Mouse (Mus musculus): Measurements from ENCODE around the gene Tm4sf20. TPM values are rescaled to one million over a fixed set of nuclear protein-coding genes. Genes with fewer than 3 reads are reported as not detected.

Tm4sf20 gene
- total RNA-seq, 2 experiments from 2014 or later = not detected

GRCm38 (mm10) chr1:82785546-82785945, 17.3 kb upstream of the Tm4sf20 start:
- intact Hi-C loops (cut with DNase I) = loop anchor here (5.0 kb wide), 2 partner anchors 187 to 932 kb away; no protein-coding TSS in a partner anchor
- no peak for DNase-seq (ENCODE audit: low spot score in 2 of 2)

- intact Hi-C loops (cut with DNase I) = no loop called here
Observed at GRCm38 (mm10) chr1:82783559-82783958, 15.3 kb upstream of the Tm4sf20 start.

GRCm38 (mm10) chr1:82779388-82779966, 11.2 kb upstream of the Tm4sf20 start:
- no peak for DNase-seq (ENCODE audit: low spot score in 2 of 2)
- intact Hi-C loops (cut with DNase I) = loop anchor here (10.0 kb wide), 1 partner anchor 225 kb away; no protein-coding TSS in a partner anchor

More at GRCm38 (mm10) chr1:82783559-82783958, 15.3 kb upstream of the Tm4sf20 start:
- DNase-seq (ENCODE audit: low spot score in 2 of 2) = no peak

GRCm38 (mm10) chr1:82775293-82775692, 7.0 kb upstream of the Tm4sf20 start:
- intact Hi-C loops (cut with DNase I) = loop anchor here (10.0 kb wide), 1 partner anchor 220 kb away; no protein-coding TSS in a partner anchor
- DNase-seq (ENCODE audit: low spot score in 2 of 2) = peak in 1 of 2 experiments; percentile 53

GRCm38 (mm10) chr1:82773208-82773607, 4.9 kb upstream of the Tm4sf20 start:
- DNase-seq (ENCODE audit: low spot score in 2 of 2) = no peak
- intact Hi-C loops (cut with DNase I) = loop anchor here (10.0 kb wide), 1 partner anchor 218 kb away; no protein-coding TSS in a partner anchor

GRCm38 (mm10) chr1:82772428-82772827, 4.2 kb upstream of the Tm4sf20 start:
- no peak for DNase-seq (ENCODE audit: low spot score in 2 of 2)
- intact Hi-C loops (cut with DNase I) = loop anchor here (10.0 kb wide), 1 partner anchor 218 kb away; no protein-coding TSS in a partner anchor

- no peak for DNase-seq (ENCODE audit: low spot score in 2 of 2)
Observed at GRCm38 (mm10) chr1:82771022-82771586, 2.8 kb upstream of the Tm4sf20 start, which contains the start of gene Gm47791. Gene Gm47791, minus strand, starts transcription at chr1:82771243.

GRCm38 (mm10) chr1:82766641-82767040, 1.6 kb downstream of the Tm4sf20 start:
- intact Hi-C loops (cut with DNase I) = no loop called here
- DNase-seq (ENCODE audit: low spot score in 2 of 2) = no peak

More at GRCm38 (mm10) chr1:82771022-82771586, 2.8 kb upstream of the Tm4sf20 start, which contains the start of gene Gm47791:
- intact Hi-C loops (cut with DNase I) = loop anchor here (10.0 kb wide), 1 partner anchor 216 kb away; no protein-coding TSS in a partner anchor

- DNase-seq (ENCODE audit: low spot score in 2 of 2) = no peak
- intact Hi-C loops (cut with DNase I) = no loop called here
Observed at GRCm38 (mm10) chr1:82766227-82766626, 2.0 kb downstream of the Tm4sf20 start.

GRCm38 (mm10) chr1:82762274-82762673, 6.0 kb downstream of the Tm4sf20 start:
- intact Hi-C loops (cut with DNase I) = no loop called here
- DNase-seq (ENCODE audit: low spot score in 2 of 2) = no peak

- no peak for DNase-seq (ENCODE audit: low spot score in 2 of 2)
- intact Hi-C loops (cut with DNase I) = no loop called here
Observed at GRCm38 (mm10) chr1:82761454-82762169, 6.6 kb downstream of the Tm4sf20 start.

- intact Hi-C loops (cut with DNase I) = no loop called here
- DNase-seq (ENCODE audit: low spot score in 2 of 2) = no peak
Observed at GRCm38 (mm10) chr1:82759520-82759919, 8.7 kb downstream of the Tm4sf20 start.

GRCm38 (mm10) chr1:82747714-82748452, 20.4 kb downstream of the Tm4sf20 start:
- intact Hi-C loops (cut with DNase I) = no loop called here
- no peak for DNase-seq (ENCODE audit: low spot score in 2 of 2)

- intact Hi-C loops (cut with DNase I) = no loop called here
- no peak for DNase-seq (ENCODE audit: low spot score in 2 of 2)
Observed at GRCm38 (mm10) chr1:82746408-82746807, 21.9 kb downstream of the Tm4sf20 start.

- no peak for DNase-seq (ENCODE audit: low spot score in 2 of 2)
- intact Hi-C loops (cut with DNase I) = no loop called here
Observed at GRCm38 (mm10) chr1:82743962-82744361, 24.3 kb downstream of the Tm4sf20 start.

- intact Hi-C loops (cut with DNase I) = no loop called here
- DNase-seq (ENCODE audit: low spot score in 2 of 2) = peak in 1 of 2 experiments; percentile 49
Observed at GRCm38 (mm10) chr1:82741539-82741938, 26.7 kb downstream of the Tm4sf20 start.

- DNase-seq (ENCODE audit: low spot score in 2 of 2) = no peak
- intact Hi-C loops (cut with DNase I) = no loop called here
Observed at GRCm38 (mm10) chr1:82738066-82738465, 30.2 kb downstream of the Tm4sf20 start.

GRCm38 (mm10) chr1:82733357-82733756, 34.9 kb downstream of the Tm4sf20 start:
- DNase-seq (ENCODE audit: low spot score in 2 of 2) = no peak
- intact Hi-C loops (cut with DNase I) = no loop called here

GRCm38 (mm10) chr1:82726482-82726881, 41.8 kb downstream of the Tm4sf20 start:
- intact Hi-C loops (cut with DNase I) = no loop called here

GRCm38 (mm10) chr1:82725875-82726185, 42.4 kb downstream of the Tm4sf20 start:
- DNase-seq (ENCODE audit: low spot score in 2 of 2) = no peak
- intact Hi-C loops (cut with DNase I) = no loop called here

More at GRCm38 (mm10) chr1:82726482-82726881, 41.8 kb downstream of the Tm4sf20 start:
- DNase-seq (ENCODE audit: low spot score in 2 of 2) = no peak
